Mouse (Mus musculus) heart, postnatal 4 days (tissue): Measurements from ENCODE around the gene Ccr6. TPM values are rescaled to one million over a fixed set of nuclear protein-coding genes. Genes with fewer than 3 reads are reported as not detected.

Experiments used
- DNase-seq: peaks from one replicate; pipeline ENCODE4 v3.0.0; 2021
- total RNA-seq, 2 experiments: library from RNA; stranded (reverse); gene quantifications; 2 replicates each; pipeline ENCODE4 v1.2.3; 2021

Ccr6 gene
- total RNA-seq: not detected

- DNase-seq: no peak
Observed at GRCm38 (mm10) chr17:8235743-8236142, at the start of gene Ccr6. Gene Ccr6 (plus strand): TSS chr17:8236043.

DNA sequence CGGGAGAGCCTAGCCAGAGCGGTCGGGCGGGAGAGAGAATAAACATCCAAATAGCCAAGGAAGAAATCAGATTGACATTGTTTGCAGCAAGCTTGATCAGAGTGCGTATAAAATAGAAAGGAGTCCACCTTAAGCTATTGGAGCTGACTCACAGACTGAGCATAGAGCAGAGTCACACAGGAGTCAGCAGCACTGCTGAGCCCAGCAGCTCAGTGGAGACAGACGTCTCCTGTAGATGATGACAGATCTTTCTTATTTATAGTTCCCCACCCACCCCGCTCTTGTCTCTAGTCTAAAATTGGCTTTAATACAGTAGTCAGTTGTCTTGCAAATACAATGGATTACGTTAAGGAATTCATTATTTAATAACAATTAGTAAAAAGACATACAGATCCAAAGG is 42.2 kb upstream of the Ccr6 start:
- no peak for DNase-seq

DNA sequence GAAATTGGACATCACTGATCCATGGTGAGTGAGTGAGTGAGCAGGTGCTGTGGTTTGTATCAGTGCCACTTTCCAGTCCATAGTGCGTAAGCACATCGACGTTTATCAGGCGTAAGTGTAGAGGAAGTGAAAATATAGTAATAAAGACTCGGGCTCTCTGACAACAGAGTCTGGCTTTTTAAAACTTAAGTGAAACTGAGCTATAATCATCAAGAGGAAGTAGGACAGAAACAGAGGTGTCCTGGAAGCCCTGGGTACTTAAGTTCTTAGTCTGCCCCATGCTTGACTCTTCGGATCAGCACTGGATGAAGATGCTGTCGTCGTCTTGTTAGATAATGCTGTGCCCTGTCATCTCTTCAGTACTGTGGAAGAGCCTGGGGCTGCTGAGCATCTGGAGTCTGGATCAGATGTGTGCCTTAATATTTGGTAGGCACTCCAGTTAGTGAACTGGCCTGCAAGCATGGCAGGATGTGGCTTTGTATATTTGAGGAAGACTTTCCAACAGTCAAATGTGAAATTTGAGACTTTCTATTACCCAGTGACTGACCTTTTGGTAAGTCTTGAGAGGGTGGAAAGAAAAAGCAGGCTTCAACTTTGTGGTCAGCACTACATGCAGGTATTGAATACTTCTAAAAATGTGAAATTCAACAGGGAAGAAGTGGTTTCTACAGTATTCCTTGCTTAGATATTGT is 40.0 kb upstream of the Ccr6 start:
- DNase-seq: no peak

- no peak for DNase-seq
Observed at GRCm38 (mm10) chr17:8197652-8198051, 38.2 kb upstream of the Ccr6 start.

DNA sequence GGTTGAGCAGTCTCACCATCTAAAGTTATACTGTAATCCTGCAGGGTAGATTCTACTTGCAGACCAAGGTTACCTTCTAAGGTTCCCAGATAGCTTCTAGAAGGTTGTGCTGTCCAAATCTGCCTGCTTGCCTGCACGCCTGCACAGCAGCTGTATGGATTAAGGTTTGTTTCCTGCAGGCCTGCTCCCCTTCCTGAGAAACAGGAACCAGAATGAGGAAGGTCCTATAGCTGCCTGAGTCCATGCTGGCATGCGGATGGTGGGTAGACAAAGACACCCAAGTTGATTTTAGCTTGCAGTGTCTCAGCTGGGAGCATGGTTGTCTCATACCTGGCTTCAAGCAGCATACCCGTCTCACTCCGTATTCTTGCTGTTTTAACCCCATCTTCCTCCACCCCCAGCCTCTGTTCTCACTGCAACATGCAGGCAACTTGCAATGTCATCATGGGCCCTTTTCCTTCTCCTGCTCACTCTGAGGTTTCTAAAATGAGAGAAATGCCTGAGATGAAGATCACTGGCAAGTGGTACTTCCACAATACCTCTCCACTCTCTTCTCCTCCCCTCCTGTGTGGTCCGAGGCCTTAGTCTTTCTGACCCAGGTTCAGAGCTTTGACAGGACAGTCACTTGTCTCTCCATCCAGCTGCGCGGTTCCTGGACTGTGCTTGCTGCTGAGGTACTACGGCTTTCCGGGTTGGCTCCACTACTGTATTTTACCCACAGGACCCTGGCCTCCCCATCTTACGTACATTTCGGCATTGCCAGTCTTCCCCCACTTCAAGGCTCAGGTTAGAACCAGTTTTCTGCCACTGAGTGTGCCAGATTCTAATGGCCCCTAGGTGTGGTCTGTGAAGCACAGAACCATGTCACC is 36.5 kb upstream of the Ccr6 start:
- DNase-seq: no peak

DNA sequence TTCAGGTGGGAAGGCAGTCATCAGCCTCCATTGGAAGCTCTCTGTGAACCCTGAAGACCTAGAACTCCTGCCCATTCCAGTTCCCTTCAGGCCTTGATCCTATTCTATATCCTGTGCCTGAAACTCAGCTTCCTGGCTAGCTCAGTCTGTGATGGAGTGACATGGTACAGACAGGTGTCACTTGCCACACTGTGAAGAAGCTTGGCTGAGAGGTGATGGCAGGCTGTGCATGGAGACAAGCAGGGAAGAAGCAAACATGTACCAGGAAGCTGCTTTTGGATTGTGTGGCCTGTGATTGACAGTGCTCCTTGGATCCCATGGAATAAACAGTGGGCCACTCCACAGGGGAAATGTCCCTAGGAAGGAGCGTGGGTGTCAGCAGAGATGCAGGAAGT is 35.9 kb upstream of the Ccr6 start:
- DNase-seq: no peak

- DNase-seq: no peak
Observed at GRCm38 (mm10) chr17:8203487-8203886, 32.4 kb upstream of the Ccr6 start.

- peak; percentile 25 for DNase-seq
Observed at GRCm38 (mm10) chr17:8205221-8205631, 30.6 kb upstream of the Ccr6 start.

GRCm38 (mm10) chr17:8206691-8207090 is 29.2 kb upstream of the Ccr6 start:
- no peak for DNase-seq

GRCm38 (mm10) chr17:8209696-8210095 is 26.1 kb upstream of the Ccr6 start:
- no peak for DNase-seq

DNA sequence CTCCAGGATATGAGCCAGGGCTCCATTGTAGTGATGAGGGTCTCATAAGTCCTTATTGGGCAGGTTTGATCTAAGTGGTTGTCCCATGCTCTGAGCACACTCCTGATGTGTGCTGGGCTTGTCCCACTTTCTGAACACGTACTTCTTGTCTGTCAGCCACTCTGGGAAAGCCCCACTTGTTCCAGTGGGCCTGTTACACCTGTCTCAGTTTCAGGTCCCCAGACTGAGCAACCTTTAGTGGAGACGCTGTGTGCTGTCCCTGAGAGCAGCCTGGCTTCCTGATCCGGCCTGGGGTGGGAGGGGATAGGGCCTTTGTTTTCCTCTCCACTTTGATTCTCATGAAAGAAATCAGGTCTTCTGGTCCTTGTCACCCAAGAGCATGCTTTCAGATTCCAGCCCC is 25.7 kb upstream of the Ccr6 start:
- DNase-seq: no peak

DNA sequence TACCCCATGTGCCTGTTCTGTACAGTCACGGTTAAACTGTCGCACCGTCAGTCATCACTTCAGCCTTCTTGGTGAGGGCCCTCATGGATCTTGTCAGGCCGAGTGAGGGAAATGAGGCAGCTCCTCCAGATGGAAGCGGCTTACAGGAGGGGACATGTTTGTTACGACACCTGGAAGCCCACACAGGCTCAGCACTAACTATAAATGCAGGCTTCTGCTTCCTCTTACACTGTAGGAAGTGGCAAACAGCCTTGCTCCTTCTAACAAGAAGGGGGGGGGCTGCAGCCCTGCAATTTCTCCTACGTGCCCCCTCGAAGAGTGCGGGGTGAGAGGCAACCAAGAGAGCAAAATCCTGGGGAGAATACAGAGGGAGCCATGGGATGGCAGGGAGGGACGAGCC is 25.2 kb upstream of the Ccr6 start:
- DNase-seq: no peak

- DNase-seq: no peak
Observed at GRCm38 (mm10) chr17:8211399-8211798, 24.4 kb upstream of the Ccr6 start.

DNA sequence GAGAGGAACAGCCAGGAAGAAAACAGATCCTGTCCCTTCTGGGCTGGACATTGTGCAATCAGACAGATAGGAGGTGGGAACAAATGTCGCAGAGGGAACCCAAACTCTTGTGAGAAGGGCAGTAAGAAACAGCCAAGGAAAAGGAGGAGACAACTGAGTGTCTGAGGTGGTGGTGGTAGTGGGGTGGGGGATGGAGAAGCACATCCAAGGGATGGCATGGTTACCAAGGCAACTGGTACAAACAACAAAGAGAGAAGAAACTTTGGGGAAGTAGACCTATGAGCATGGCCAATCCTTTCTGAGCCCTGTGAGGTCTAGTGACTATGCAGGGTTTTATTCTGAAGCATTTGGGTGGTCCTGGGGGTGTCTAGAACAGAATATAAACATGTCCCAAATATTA is 21.5 kb upstream of the Ccr6 start:
- no peak for DNase-seq

DNA sequence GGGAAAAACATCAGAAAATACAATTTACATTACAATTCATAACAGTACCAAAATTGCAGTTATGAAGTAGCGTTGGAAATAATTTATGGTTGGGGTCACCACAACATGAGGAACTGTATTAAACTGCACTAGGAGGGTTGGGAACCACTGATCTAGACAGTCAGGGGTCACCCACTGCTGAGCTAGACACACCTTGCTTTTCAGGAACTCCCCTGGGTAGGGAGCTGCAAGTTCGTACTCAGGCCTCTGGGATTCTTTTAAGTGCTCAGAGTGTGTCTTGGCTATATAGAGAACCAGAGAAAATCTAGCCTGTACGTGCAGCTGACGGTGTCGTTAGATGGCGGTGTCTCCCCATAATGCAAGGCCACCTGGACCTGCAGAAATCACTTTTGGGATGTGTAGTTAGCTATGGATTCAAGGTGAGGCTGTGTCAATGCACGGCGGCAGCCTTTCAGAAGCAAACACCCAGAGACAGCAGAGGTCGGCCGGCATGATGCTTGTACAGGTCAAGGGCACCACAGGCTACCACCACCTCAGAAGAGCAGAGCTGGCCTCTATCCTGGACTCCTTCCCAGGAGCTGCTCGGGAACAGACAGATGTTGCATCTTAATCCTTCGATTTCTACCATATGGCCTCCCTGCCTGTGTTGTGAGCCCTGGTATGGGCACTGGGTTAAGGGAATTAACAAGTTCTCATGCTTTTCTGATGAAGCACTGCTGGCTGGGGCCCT is 20.7 kb upstream of the Ccr6 start:
- no peak for DNase-seq

DNA sequence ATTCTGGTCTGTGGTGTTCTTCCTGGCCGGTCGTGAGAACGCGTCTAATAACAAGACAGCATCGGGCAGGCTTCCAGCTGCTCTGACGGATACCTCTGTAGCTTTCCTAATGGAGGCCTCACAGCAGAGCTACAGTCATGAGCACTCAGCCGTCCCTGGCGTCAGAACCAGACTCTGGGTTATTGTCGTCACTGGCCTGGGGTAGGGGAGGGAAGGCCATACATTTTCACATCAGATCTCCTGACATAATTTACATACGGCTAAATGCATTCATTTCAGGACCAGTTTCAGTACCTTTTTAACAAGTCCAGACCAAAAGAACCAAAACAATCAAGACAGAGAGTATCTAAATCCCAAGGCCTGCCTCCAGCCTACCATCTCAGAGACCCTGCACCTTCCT is 12.6 kb upstream of the Ccr6 start:
- no peak for DNase-seq

GRCm38 (mm10) chr17:8224072-8224471 is 11.8 kb upstream of the Ccr6 start:
- DNase-seq: no peak

DNA sequence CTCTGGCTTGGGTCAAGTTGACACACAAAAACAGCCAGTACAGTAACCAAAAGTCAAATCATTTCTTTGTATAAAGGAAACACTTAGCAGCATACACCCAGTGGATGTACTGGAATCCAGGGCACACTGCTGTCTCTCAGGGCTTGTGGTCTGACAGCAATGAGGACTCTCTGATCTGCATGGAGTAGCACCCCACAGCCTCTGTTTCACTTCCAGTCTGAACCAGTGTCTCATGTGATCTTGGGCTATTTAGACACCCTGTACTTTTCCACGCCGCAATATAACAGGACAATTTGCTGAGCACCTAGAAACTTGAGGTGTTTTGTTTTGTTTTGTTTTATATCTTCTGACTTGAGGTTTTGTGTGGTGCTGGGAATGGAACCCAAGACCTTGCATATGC is 10.7 kb upstream of the Ccr6 start:
- DNase-seq: no peak

GRCm38 (mm10) chr17:8225746-8226145 is 10.1 kb upstream of the Ccr6 start:
- no peak for DNase-seq

DNA sequence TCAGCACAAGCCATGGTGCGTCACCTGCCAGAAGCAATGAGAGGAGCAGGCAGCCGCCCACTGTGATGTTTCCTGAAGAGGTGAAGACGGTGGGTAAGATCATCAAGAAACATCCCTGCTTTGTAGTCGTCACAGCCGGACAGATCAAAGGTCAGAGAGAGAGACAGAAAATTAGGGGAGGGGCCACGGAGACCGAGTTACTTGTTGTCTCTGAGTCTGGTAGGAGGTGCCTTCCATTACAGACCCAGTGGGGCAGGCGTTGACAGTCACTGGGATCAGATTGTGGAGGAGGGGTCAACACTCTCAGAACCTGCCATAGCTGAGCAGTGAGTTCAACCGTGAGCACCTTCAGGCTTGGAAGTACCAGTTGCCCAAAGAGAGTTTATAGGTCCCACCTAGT is 7.2 kb upstream of the Ccr6 start:
- DNase-seq: no peak

DNA sequence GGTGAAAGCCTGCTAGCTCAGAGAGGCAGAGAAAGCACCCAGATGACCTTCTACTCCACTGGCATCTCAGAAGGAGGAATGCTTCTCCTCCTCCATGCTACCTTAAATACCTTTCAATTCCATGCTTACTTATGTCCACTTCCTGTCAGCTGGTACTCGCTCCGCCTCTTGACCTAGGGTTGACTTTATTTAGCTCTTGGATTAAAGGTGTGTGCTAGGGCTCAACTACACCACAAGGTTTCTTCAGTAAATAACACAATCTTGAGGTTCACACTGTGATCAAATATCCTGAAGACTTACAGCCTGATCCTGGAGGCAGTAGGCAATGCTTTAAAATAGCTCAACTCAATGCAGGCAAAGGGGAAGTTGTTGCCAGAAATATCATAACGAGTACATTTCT is 6.2 kb upstream of the Ccr6 start:
- DNase-seq: no peak

GRCm38 (mm10) chr17:8232089-8232488 is 3.8 kb upstream of the Ccr6 start:
- DNase-seq: peak; percentile 33

- DNase-seq: no peak
Observed at GRCm38 (mm10) chr17:8233618-8234214, 2.1 kb upstream of the Ccr6 start.
